In genomic region chr10:127069281-127070189, GRCm38 (mm10) we compare ENCODE assay signal across 8 mouse cellular contexts. TPM values are rescaled to one million over a fixed set of nuclear protein-coding genes. Genes with fewer than 3 reads are reported as not detected.
DNase-seq lines count a peak whose midpoint lies in the region; ATAC-seq and TF ChIP-seq lines count a peak whose summit lies in the region.

No protein-coding gene starts in this region.

- dilution Hi-C loops in CH12.LX (cut with MboI; ENCODE audit: extremely low pct_ligation_motif_present, extremely low pct_unique_long_range_greater_than_20kb, low sequenced_read_pairs): no loop called here

- no peaks in the 10 kb centered on the region for H3K9me3 ChIP-seq in heart, embryonic 13.5 days
- H3K9me3 ChIP-seq in CH12.LX (replicated peaks; ENCODE audit: low read length): no peaks in the 10 kb centered on the region
- no peaks in the 10 kb centered on the region for H3K9me3 ChIP-seq in intestine, embryonic 14.5 days (ENCODE audit: control insufficient read depth, low read length)

- no peak for TF ChIP-seq CTCF in CH12.LX (conservative IDR thresholded peaks at IDR 0.05 in 1 of 2, IDR thresholded peaks at IDR 0.05 in 1 of 2; ENCODE audit: low read depth in 2 of 2, low read length in 2 of 2)

- no peak for TF ChIP-seq EP300 in CH12.LX (IDR thresholded peaks at IDR 0.05; ENCODE audit: low read length)

- intact Hi-C loops in heart, postnatal 14 days (cut with DNase I): no loop called here
- intact Hi-C loops in left cerebral cortex, postnatal 14 days (cut with DNase I): no loop called here

- H3K9ac ChIP-seq in heart, embryonic 13.5 days: peak overlapping the region; percentile 89
- H3K9ac ChIP-seq in CH12.LX (ENCODE audit: insufficient read depth, low read depth): peak overlapping the region; percentile 97
- peak overlapping the region; percentile 77 for H3K9ac ChIP-seq in intestine, embryonic 14.5 days (ENCODE audit: low read length)

- in situ Hi-C loops in CH12.LX (cut with MboI; ENCODE audit: low pct_ligation_motif_present, low pct_unique_long_range_greater_than_20kb, low sequenced_read_pairs): no loop called here

- H3K79me2 ChIP-seq in CH12.LX (replicated peaks; ENCODE audit: control insufficient read depth, extremely low read depth, insufficient read depth, poor library complexity, severe bottlenecking) (peaks cover 16% of the 10 kb centered on the region), myocyte (ENCODE audit: control insufficient read depth, insufficient read depth) (peaks cover 32% of the 10 kb centered on the region)

- peak overlapping the region; percentile 84 for H3K4me3 ChIP-seq in heart, embryonic 13.5 days
- H3K4me3 ChIP-seq in CH12.LX (replicated peaks in 1 of 3; ENCODE audit: low read depth in 2 of 3, low read length in 2 of 3, poor library complexity in 1 of 3) (peak overlapping the region; percentile 66 to 87 (median 74)), myocyte (peak overlapping the region; percentile 98)
- H3K4me3 ChIP-seq in intestine, embryonic 14.5 days (ENCODE audit: low read depth, low read length): peak overlapping the region; percentile 79

- no peak for TF ChIP-seq RAD21 in CH12.LX (IDR thresholded peaks at IDR 0.05; ENCODE audit: low read depth, low read length)

- H3K27ac ChIP-seq in heart, embryonic 13.5 days (replicated peaks): peak overlapping the region; percentile 92
- peak overlapping the region; percentile 63 for H3K27ac ChIP-seq in CH12.LX (ENCODE audit: insufficient read depth, low read depth)
- peak overlapping the region; percentile 89 for H3K27ac ChIP-seq in intestine, embryonic 14.5 days (ENCODE audit: low read depth)

- no peak for DNase-seq in heart, postnatal 14 days
- DNase-seq in CH12.LX (ENCODE audit: extremely low read depth): peak; percentile 27
- DNase-seq in embryo, embryonic 11.5 days (ENCODE audit: low read depth, low spot score): peak; percentile 57
- peak; percentile 86 for DNase-seq in intestine, embryonic 14.5 days (ENCODE audit: low spot score)
- DNase-seq in ovary, adult 18-20 months (ENCODE audit: low spot score): no peak
- no peak for DNase-seq in left cerebral cortex, postnatal 14 days (ENCODE audit: low spot score in 2 of 2)

- peak overlapping the region; percentile 95 for H3K4me2 ChIP-seq in heart, embryonic 13.5 days
- H3K4me2 ChIP-seq in CH12.LX (ENCODE audit: insufficient read depth, low read depth, poor library complexity, severe bottlenecking) (peak overlapping the region; percentile 64), myocyte (ENCODE audit: low read depth) (peak overlapping the region; percentile 96)
- peak overlapping the region; percentile 90 for H3K4me2 ChIP-seq in intestine, embryonic 14.5 days (ENCODE audit: low read length)

- H3ac ChIP-seq in myocyte (ENCODE audit: control insufficient read depth, insufficient read length): peak overlapping the region; percentile 41

- peaks cover 41% of the 10 kb centered on the region for H3K4me1 ChIP-seq in heart, embryonic 13.5 days
- peaks cover 10 to 43% of the 10 kb centered on the region in 2 experiments for H3K4me1 ChIP-seq in CH12.LX (ENCODE audit: control insufficient read depth in 1 of 2, insufficient read depth in 2 of 2)
- H3K4me1 ChIP-seq in intestine, embryonic 14.5 days (replicated peaks; ENCODE audit: control insufficient read depth, insufficient read depth, low read length): peaks cover 22% of the 10 kb centered on the region

- ATAC-seq in heart, embryonic 13.5 days (ENCODE audit: extremely low read depth, insufficient number of reproducible peaks, low FRiP score, low TSS enrichment): 0 out of 2 replicates have a peak, but pooled peaks have one; percentile 7
- peak; percentile 41 for ATAC-seq in intestine, embryonic 14.5 days (replicated peaks; ENCODE audit: low FRiP score, low TSS enrichment, low read depth)

- H3K36me3 ChIP-seq in heart, embryonic 13.5 days: peaks cover 42% of the 10 kb centered on the region
- H3K36me3 ChIP-seq in CH12.LX (replicated peaks in 1 of 2; ENCODE audit: control insufficient read depth in 1 of 2, insufficient read depth in 1 of 2, low read length in 1 of 2): peaks cover 37 to 42% of the 10 kb centered on the region in 2 experiments
- peaks cover 44% of the 10 kb centered on the region for H3K36me3 ChIP-seq in intestine, embryonic 14.5 days (ENCODE audit: control insufficient read depth, insufficient read depth, low read length)
- peaks cover 35% of the 10 kb centered on the region for H3K36me3 ChIP-seq in myocyte (ENCODE audit: control insufficient read depth, insufficient read depth)

- H3K27me3 ChIP-seq in heart, embryonic 13.5 days (replicated peaks): peaks cover 5% of the 10 kb centered on the region; the same call in 1 of the 2 replicates
- no peaks in the 10 kb centered on the region for H3K27me3 ChIP-seq in CH12.LX (replicated peaks)
- no peaks in the 10 kb centered on the region for H3K27me3 ChIP-seq in intestine, embryonic 14.5 days (replicated peaks; ENCODE audit: control insufficient read depth, insufficient read depth, low read length)
- H3K27me3 ChIP-seq in myocyte (ENCODE audit: control insufficient read depth, insufficient read depth, insufficient read length): no peaks in the 10 kb centered on the region

- TF ChIP-seq POLR2A in CH12.LX (IDR thresholded peaks at IDR 0.05; ENCODE audit: low read depth, low read length) (peak; percentile 34; the same call in 1 of the 2 replicates), myocyte (IDR thresholded peaks at IDR 0.05; ENCODE audit: insufficient read length, low read depth) (no peak)

- 7% methylated on average over 30 of the region's 30 CpGs for WGBS in heart, embryonic 13.5 days
- WGBS in intestine, embryonic 14.5 days: 6% methylated on average over 30 of the region's 30 CpGs

TF ChIP-seq in CH12.LX, 34 proteins besides CTCF, POLR2A, EP300 and RAD21 (continues in another document):
- TF ChIP-seq NRF1 (IDR thresholded peaks at IDR 0.05; ENCODE audit: low read depth, low read length) (no peak), MXI1 (IDR thresholded peaks at IDR 0.05; ENCODE audit: low read depth, low read length) (no peak; the same call in 1 of the 2 replicates), KAT2A (IDR thresholded peaks at IDR 0.05; ENCODE audit: insufficient replicate concordance, low read length) (0 out of 2 replicates have a peak, but pooled peaks have one; percentile 19), UBTF (IDR thresholded peaks at IDR 0.05; ENCODE audit: low read depth, low read length) (no peak)

TF ChIP-seq in myocyte, 11 proteins besides CTCF, POLR2A, EP300 and RAD21:
- peak; percentile 46 for TF ChIP-seq POLR2AphosphoS2 (IDR thresholded peaks at IDR 0.05; ENCODE audit: insufficient read length, low read depth)
- no peak for TF ChIP-seq REST (IDR thresholded peaks at IDR 0.05; ENCODE audit: insufficient read depth, insufficient read length)

RNA-seq across cellular contexts. Expression of gene Tspan31, which starts 0.5 kb away (rescaled TPM):
- polyA plus RNA-seq in heart, embryonic 13.5 days (2015; fragmentation: Nextera tagmentation; extraction: Ambion mirVana): 110 and 114 TPM in 2 replicates
- 10 to 100 TPM; 47.3 to 50.0 TPM for total RNA-seq in heart, postnatal 14 days (2021)
- total RNA-seq in CH12.LX (2012; rRNA removed) (81.5 and 85.9 TPM in 2 replicates), CH12.LX (2014; rRNA removed) (110 and 148 TPM in 2 replicates)
- polyA plus RNA-seq in CH12.LX (2012; ENCODE audit: insufficient read length, low read depth) (72.8 and 79.9 TPM in 2 replicates), myocyte (2012; fragmentation: generic; extraction: Trizol) (139 TPM)
- 92.4 and 114 TPM in 2 replicates for polyA plus RNA-seq in intestine, embryonic 14.5 days (2014; fragmentation: Nextera tagmentation; extraction: Ambion mirVana)
- 10 to 100 TPM; 67.1 to 74.5 TPM for total RNA-seq in left cerebral cortex, postnatal 14 days (2021)

RNA-seq across cellular contexts. Expression of gene Agap2, which starts 5.5 kb away (rescaled TPM):
- not detected in 2 replicates for polyA plus RNA-seq in heart, embryonic 13.5 days (2015; fragmentation: Nextera tagmentation; extraction: Ambion mirVana)
- 10 to 100 TPM; 12.2 to 12.3 TPM for total RNA-seq in heart, postnatal 14 days (2021)
- total RNA-seq in CH12.LX (2012; rRNA removed) (43.5 and 46.0 TPM in 2 replicates), CH12.LX (2014; rRNA removed) (24.8 and 27.8 TPM in 2 replicates)
- polyA plus RNA-seq in CH12.LX (2012; ENCODE audit: insufficient read length, low read depth) (26.1 and 27.8 TPM in 2 replicates), myocyte (2012; fragmentation: generic; extraction: Trizol) (1.2 TPM)
- polyA plus RNA-seq in intestine, embryonic 14.5 days (2014; fragmentation: Nextera tagmentation; extraction: Ambion mirVana): 0.23 and 0.26 TPM in 2 replicates
- total RNA-seq in left cerebral cortex, postnatal 14 days (2021): 100 to 1,000 TPM; 704 to 706 TPM

RNA-seq across cellular contexts. Expression of gene Cdk4, which starts 6.2 kb away (rescaled TPM):
- 1,002 and 1,117 TPM in 2 replicates for polyA plus RNA-seq in heart, embryonic 13.5 days (2015; fragmentation: Nextera tagmentation; extraction: Ambion mirVana)
- 100 to 1,000 TPM in 1 of 2 experiments, 10 to 100 TPM in 1; 92.4 to 113 TPM for total RNA-seq in heart, postnatal 14 days (2021)
- total RNA-seq in CH12.LX (2012; rRNA removed) (257 and 304 TPM in 2 replicates), CH12.LX (2014; rRNA removed) (799 and 864 TPM in 2 replicates)
- polyA plus RNA-seq in CH12.LX (2012; ENCODE audit: insufficient read length, low read depth) (839 and 921 TPM in 2 replicates), myocyte (2012; fragmentation: generic; extraction: Trizol) (276 TPM)
- 1,915 and 2,068 TPM in 2 replicates for polyA plus RNA-seq in intestine, embryonic 14.5 days (2014; fragmentation: Nextera tagmentation; extraction: Ambion mirVana)
- 100 to 1,000 TPM in 1 of 2 experiments, 10 to 100 TPM in 1; 88.3 to 106 TPM for total RNA-seq in left cerebral cortex, postnatal 14 days (2021)

RNA-seq across cellular contexts. Expression of gene March9, which starts 9.6 kb away (rescaled TPM):
- polyA plus RNA-seq in heart, embryonic 13.5 days (2015; fragmentation: Nextera tagmentation; extraction: Ambion mirVana): 0.12 and 0.18 TPM in 2 replicates
- total RNA-seq in heart, postnatal 14 days (2021): 1 to 10 TPM; 1.6 TPM
- 3.4 and 3.6 TPM in 2 replicates for total RNA-seq in CH12.LX (2012; rRNA removed)
- 0.58 and 0.68 TPM in 2 replicates for total RNA-seq in CH12.LX (2014; rRNA removed)
- polyA plus RNA-seq in CH12.LX (2012; ENCODE audit: insufficient read length, low read depth): 0.97 and 1.0 TPM in 2 replicates
- polyA plus RNA-seq in intestine, embryonic 14.5 days (2014; fragmentation: Nextera tagmentation; extraction: Ambion mirVana): 1.4 and 1.9 TPM in 2 replicates
- polyA plus RNA-seq in myocyte (2012; fragmentation: generic; extraction: Trizol): 6.1 TPM
- 10 to 100 TPM; 32.7 to 35.1 TPM for total RNA-seq in left cerebral cortex, postnatal 14 days (2021)

RNA-seq across cellular contexts. Expression of gene Cyp27b1, which starts 21.5 kb away (rescaled TPM):
- 0.10 and 0.21 TPM in 2 replicates for polyA plus RNA-seq in heart, embryonic 13.5 days (2015; fragmentation: Nextera tagmentation; extraction: Ambion mirVana)
- total RNA-seq in heart, postnatal 14 days (2021): under 1 TPM; 0.27 to 0.50 TPM
- total RNA-seq in CH12.LX (2012; rRNA removed): 0.34 and 0.42 TPM in 2 replicates
- 0.32 TPM in 2 replicates for total RNA-seq in CH12.LX (2014; rRNA removed)
- 0.89 and 1.4 TPM in 2 replicates for polyA plus RNA-seq in CH12.LX (2012; ENCODE audit: insufficient read length, low read depth)
- polyA plus RNA-seq in intestine, embryonic 14.5 days (2014; fragmentation: Nextera tagmentation; extraction: Ambion mirVana): 0.07 and 0.15 TPM in 2 replicates
- polyA plus RNA-seq in myocyte (2012; fragmentation: generic; extraction: Trizol): 0.56 TPM
- total RNA-seq in left cerebral cortex, postnatal 14 days (2021): under 1 TPM; 0.59 to 0.61 TPM

Comparison
In these comparisons a context has a peak if more than half of its experiments do, and no peak if none do; other contexts are left out.
1. DNase-seq: peak in CH12.LX (single experiment), embryo, embryonic 11.5 days (single experiment) and intestine, embryonic 14.5 days (single experiment); none in heart, postnatal 14 days (0 of 2), ovary, adult 18-20 months (single experiment) and left cerebral cortex, postnatal 14 days (0 of 2).
2. RNA of gene Agap2, which starts 5.5 kb away (polyA plus RNA-seq): 26.1 to 27.8 TPM in CH12.LX; 1.2 TPM in myocyte (single experiment), 0.23 to 0.26 TPM in intestine, embryonic 14.5 days and not detected in heart, embryonic 13.5 days; every median in the first group is over 10 times any median in the second.
3. Peak in every context shown above with its lines, with median percentiles within 50 percentile points of each other: H3K27ac ChIP-seq, H3K4me2 ChIP-seq, H3K4me3 ChIP-seq and H3K9ac ChIP-seq.